Mouse (Mus musculus): ENCODE measurements around the gene Purb. TPM values are rescaled to one million over a fixed set of nuclear protein-coding genes. Genes with fewer than 3 reads are reported as not detected.
"Not testable (repeated sequence)": the region's sequence is repeated elsewhere in the genome, so short reads cannot be mapped to it uniquely, and the experiment has no call there.

Purb gene
- total RNA-seq, 2 experiments from 2014 or later: 43.7 to 63.5 TPM

- ATAC-seq (ENCODE audit: poor library complexity, severe bottlenecking): no peak
Measured at GRCm38 (mm10) chr11:6487496-6487895, 11.8 kb upstream of the Purb start.

GRCm38 (mm10) chr11:6486916-6487315, 11.2 kb upstream of the Purb start:
- ATAC-seq (ENCODE audit: poor library complexity, severe bottlenecking): no peak

- peak; percentile 60 for ATAC-seq (ENCODE audit: poor library complexity, severe bottlenecking)
Measured at GRCm38 (mm10) chr11:6484244-6484959, 8.7 kb upstream of the Purb start.

- no peak for ATAC-seq (ENCODE audit: poor library complexity, severe bottlenecking)
Measured at GRCm38 (mm10) chr11:6483103-6483502, 7.4 kb upstream of the Purb start.

GRCm38 (mm10) chr11:6481669-6482185, 6.0 kb upstream of the Purb start:
- no peak for ATAC-seq (ENCODE audit: poor library complexity, severe bottlenecking)

- no peak for ATAC-seq (ENCODE audit: poor library complexity, severe bottlenecking)
Measured at GRCm38 (mm10) chr11:6480681-6481405, 5.1 kb upstream of the Purb start.

GRCm38 (mm10) chr11:6480191-6480590, 4.5 kb upstream of the Purb start:
- ATAC-seq (ENCODE audit: poor library complexity, severe bottlenecking): no peak

- no peak for ATAC-seq (ENCODE audit: poor library complexity, severe bottlenecking)
Measured at GRCm38 (mm10) chr11:6479231-6479630, 3.5 kb upstream of the Purb start.

- no peak for ATAC-seq (ENCODE audit: poor library complexity, severe bottlenecking)
Measured at GRCm38 (mm10) chr11:6477350-6477749, 1.6 kb upstream of the Purb start.

- ATAC-seq (ENCODE audit: poor library complexity, severe bottlenecking): no peak
Measured at GRCm38 (mm10) chr11:6476876-6477275, 1.2 kb upstream of the Purb start.

GRCm38 (mm10) chr11:6474874-6475731, 614 bp downstream of the Purb start:
- peak; percentile 39 for ATAC-seq (ENCODE audit: poor library complexity, severe bottlenecking)

GRCm38 (mm10) chr11:6474381-6474780, 1.3 kb downstream of the Purb start:
- no peak for ATAC-seq (ENCODE audit: poor library complexity, severe bottlenecking)

- ATAC-seq (ENCODE audit: poor library complexity, severe bottlenecking): no peak
Measured at GRCm38 (mm10) chr11:6472076-6472475, 3.6 kb downstream of the Purb start.

- no peak for ATAC-seq (ENCODE audit: poor library complexity, severe bottlenecking)
Measured at GRCm38 (mm10) chr11:6471493-6471892, 4.2 kb downstream of the Purb start.

- no peak for ATAC-seq (ENCODE audit: poor library complexity, severe bottlenecking)
Measured at GRCm38 (mm10) chr11:6471054-6471453, 4.7 kb downstream of the Purb start.

GRCm38 (mm10) chr11:6468541-6468940, 7.2 kb downstream of the Purb start:
- ATAC-seq (ENCODE audit: poor library complexity, severe bottlenecking): no peak

- peak; percentile 82 for ATAC-seq (ENCODE audit: poor library complexity, severe bottlenecking)
Measured at GRCm38 (mm10) chr11:6465122-6465521, 10.6 kb downstream of the Purb start.

- 0 out of 2 replicates have a peak, but pooled peaks have one; percentile 49 for ATAC-seq (ENCODE audit: poor library complexity, severe bottlenecking)
Measured at GRCm38 (mm10) chr11:6463159-6463837, 12.4 kb downstream of the Purb start.

GRCm38 (mm10) chr11:6456083-6456482, 19.6 kb downstream of the Purb start:
- no peak for ATAC-seq (ENCODE audit: poor library complexity, severe bottlenecking)

GRCm38 (mm10) chr11:6448155-6448554, 27.6 kb downstream of the Purb start:
- not testable (repeated sequence) for ATAC-seq (ENCODE audit: poor library complexity, severe bottlenecking)
